Mouse (Mus musculus) stomach, embryonic 15.5 days (tissue): ENCODE data around the gene Spem1. TPM values are rescaled to one million over a fixed set of nuclear protein-coding genes. Genes with fewer than 3 reads are reported as not detected.
A peak's percentile ranks its signal among the peaks of the same experiment; 100 is the strongest.

Source experiments
- ATAC-seq: fragments of 200-750 bp; cut with Nextera tagmentation; 2 replicates; pipeline ENCODE4 v1.8.0; 2017; ENCODE audit warnings: low read depth, moderate number of reproducible peaks, moderate TSS enrichment; ENCODE audit not compliant: insufficient read depth, low FRiP score
- H3K27ac ChIP-seq: fragments of 300-500 bp; sonication (generic); 2 replicates; pipeline ENCODE4 v1.5.1; 2015; ENCODE audit warnings: mild to moderate bottlenecking, inconsistent platforms
- H3K27me3 ChIP-seq: fragments of 300-500 bp; sonication (generic); replicated peaks from 2 replicates; pipeline ENCODE4 v1.6.1; 2015; ENCODE audit warnings: inconsistent platforms
- H3K36me3 ChIP-seq: fragments of 300-500 bp; sonication (generic); 2 replicates; pipeline ENCODE4 v1.6.1; 2015; ENCODE audit warnings: inconsistent platforms
- H3K4me1 ChIP-seq: fragments of 300-500 bp; sonication (generic); 2 replicates; pipeline ENCODE4 v1.6.1; 2015; ENCODE audit warnings: inconsistent platforms
- H3K4me2 ChIP-seq: fragments of 300-500 bp; sonication (generic); 2 replicates; pipeline ENCODE4 v1.6.1; 2015; ENCODE audit warnings: mild to moderate bottlenecking, inconsistent platforms
- H3K4me3 ChIP-seq: fragments of 300-500 bp; sonication (generic); replicated peaks from 2 replicates; pipeline ENCODE4 v1.5.1; 2015; ENCODE audit warnings: inconsistent platforms
- H3K9ac ChIP-seq: fragments of 300-500 bp; sonication (generic); 2 replicates; pipeline ENCODE4 v1.6.1; 2015; ENCODE audit warnings: inconsistent platforms
- H3K9me3 ChIP-seq: fragments of 300-500 bp; sonication (generic); 2 replicates; pipeline ENCODE4 v1.6.1; 2016; ENCODE audit warnings: inconsistent platforms
- WGBS: fragments of 180-500 bp; shearing (Covaris S2); methylation state at CpG from one replicate; pipeline ENCODE4 v1.1.7; 2015; 5-methylcytosine and 5-hydroxymethylcytosine counted together
- polyA plus RNA-seq: library from polyadenylated mRNA; unstranded; fragments of >200 nt; fragmentation: Nextera tagmentation; extraction: Ambion mirVana; gene quantifications from 2 replicates; pipeline ENCODE4 v1.2.1, GENCODE M21; 2015

Spem1 gene
- polyA plus RNA-seq, 1 experiment from 2014 or later, result not detected

GRCm38 (mm10) chr11:69849884-69850283 lies 27.9 kb upstream of the Spem1 start:
- Histone ChIP-seq H3K27ac (no peak overlapping the region), H3K4me1 (peaks cover 23% of the 10 kb centered on the region), H3K9me3 (no peaks in the 10 kb centered on the region), H3K4me3 (no peak overlapping the region), H3K36me3 (peaks cover 44% of the 10 kb centered on the region), H3K27me3 (no peaks in the 10 kb centered on the region), H3K4me2 (no peak overlapping the region), H3K9ac (no peak overlapping the region)
- ATAC-seq, result no peak
- 90% methylated on average over 15 of the region's 15 CpGs for WGBS

GRCm38 (mm10) chr11:69849128-69849527 lies 27.1 kb upstream of the Spem1 start:
- no peaks in the 10 kb centered on the region for H3K27me3 ChIP-seq
- no peak overlapping the region for H3K9ac ChIP-seq
- no peak overlapping the region for H3K4me3 ChIP-seq
- peaks cover 23% of the 10 kb centered on the region for H3K4me1 ChIP-seq
- peaks cover 44% of the 10 kb centered on the region for H3K36me3 ChIP-seq
- no peaks in the 10 kb centered on the region for H3K9me3 ChIP-seq
- ATAC-seq, result no peak
- WGBS, result 81% methylated on average over 9 of the region's 9 CpGs
- H3K27ac ChIP-seq, result 0 out of 2 replicates have a peak overlapping the region, but pooled peaks have one; percentile 3
- no peak overlapping the region for H3K4me2 ChIP-seq

GRCm38 (mm10) chr11:69848021-69848420 lies 26.0 kb upstream of the Spem1 start:
- Histone ChIP-seq H3K4me2 (peak overlapping the region; percentile 84), H3K4me3 (peak overlapping the region; percentile 72), H3K4me1 (peaks cover 21% of the 10 kb centered on the region), H3K27ac (no peak overlapping the region), H3K36me3 (peaks cover 44% of the 10 kb centered on the region), H3K27me3 (no peaks in the 10 kb centered on the region), H3K9ac (no peak overlapping the region), H3K9me3 (no peaks in the 10 kb centered on the region)
- WGBS, result 95% methylated on average over 6 of the region's 6 CpGs
- ATAC-seq, result no peak

GRCm38 (mm10) chr11:69846738-69847688 lies 25.0 kb upstream of the Spem1 start:
- Histone ChIP-seq H3K36me3 (peaks cover 37% of the 10 kb centered on the region), H3K4me3 (peak overlapping the region; percentile 72), H3K4me2 (peak overlapping the region; percentile 84), H3K4me1 (peaks cover 20% of the 10 kb centered on the region), H3K9me3 (no peaks in the 10 kb centered on the region), H3K9ac (peak overlapping the region; percentile 59), H3K27ac (peak overlapping the region; percentile 93), H3K27me3 (no peaks in the 10 kb centered on the region)
- 10% methylated on average over 37 of the region's 37 CpGs for whole genome bisulfite sequencing
- ATAC-seq, result peak; percentile 44

- under 1% methylated on average over 38 of the region's 38 CpGs for WGBS
- peak within 1 kb of the TSS; percentile 59 for H3K9ac ChIP-seq
Measured at GRCm38 (mm10) chr11:69846198-69846680, 24.3 kb upstream of the Spem1 start, which contains the start of gene Plscr3. Plscr3 (plus strand) TSS chr11:69846376.

GRCm38 (mm10) chr11:69838714-69839104 lies 16.7 kb upstream of the Spem1 start:
- under 1% methylated on average over 7 of the region's 7 CpGs for WGBS
- peaks cover 34% of the 10 kb centered on the region for H3K4me1 ChIP-seq
- H3K9ac ChIP-seq, result peak overlapping the region; percentile 73
- H3K36me3 ChIP-seq, result no peaks in the 10 kb centered on the region
- peaks cover 3% of the 10 kb centered on the region; the same call in 1 of the 2 replicates for H3K27me3 ChIP-seq
- H3K4me2 ChIP-seq, result peak overlapping the region; percentile 91
- H3K27ac ChIP-seq, result peak overlapping the region; percentile 91
- H3K4me3 ChIP-seq, result peak overlapping the region; percentile 77
- no peaks in the 10 kb centered on the region for H3K9me3 ChIP-seq
- no peak for ATAC-seq

More at GRCm38 (mm10) chr11:69846198-69846680, 24.3 kb upstream of the Spem1 start, which contains the start of gene Plscr3:
- Histone ChIP-seq H3K4me1 (peaks cover 20% of the 10 kb centered on the region), H3K27me3 (no peaks in the 10 kb centered on the region), H3K4me3 (peak within 1 kb of the TSS; percentile 72), H3K4me2 (peak within 1 kb of the TSS; percentile 84), H3K27ac (peak within 1 kb of the TSS; percentile 93), H3K9me3 (no peaks in the 10 kb centered on the region), H3K36me3 (peaks cover 33% of the 10 kb centered on the region)
- peak; percentile 92 for ATAC-seq

- 0% methylated on average over 34 of the region's 34 CpGs for WGBS
- H3K4me1 ChIP-seq, result peaks cover 37% of the 10 kb centered on the region
- peak; percentile 89 for ATAC-seq
- peak within 1 kb of the TSS; percentile 77 for H3K4me3 ChIP-seq
- no peaks in the 10 kb centered on the region for H3K9me3 ChIP-seq
- H3K9ac ChIP-seq, result peak within 1 kb of the TSS; percentile 73
- H3K36me3 ChIP-seq, result no peaks in the 10 kb centered on the region
- H3K4me2 ChIP-seq, result peak within 1 kb of the TSS; percentile 91
- peak within 1 kb of the TSS; percentile 91 for H3K27ac ChIP-seq
- H3K27me3 ChIP-seq, result peaks cover 3% of the 10 kb centered on the region; the same call in 1 of the 2 replicates
Measured at GRCm38 (mm10) chr11:69837952-69838713, 16.2 kb upstream of the Spem1 start, which contains the start of gene Tmem256. Tmem256 (plus strand) TSS chr11:69838514.

- Histone ChIP-seq H3K9ac (peak within 1 kb of the TSS; percentile 73), H3K36me3 (no peaks in the 10 kb centered on the region), H3K27ac (peak within 1 kb of the TSS; percentile 91), H3K4me2 (peak within 1 kb of the TSS; percentile 91), H3K4me1 (peaks cover 37% of the 10 kb centered on the region), H3K9me3 (no peaks in the 10 kb centered on the region), H3K4me3 (peak within 1 kb of the TSS; percentile 77), H3K27me3 (peaks cover 3% of the 10 kb centered on the region; the same call in 1 of the 2 replicates)
- ATAC-seq, result no peak; the same call in 1 of the 2 replicates
- under 1% methylated on average over 32 of the region's 32 CpGs for WGBS
Measured at GRCm38 (mm10) chr11:69837604-69837951, 15.6 kb upstream of the Spem1 start, which contains the start of gene Nlgn2. Nlgn2 (minus strand) TSS chr11:69837784.

GRCm38 (mm10) chr11:69836703-69837576 lies 15.0 kb upstream of the Spem1 start:
- Histone ChIP-seq H3K27ac (peak overlapping the region; percentile 91), H3K4me2 (peak overlapping the region; percentile 91), H3K4me3 (peak overlapping the region; percentile 77), H3K9ac (peak overlapping the region; percentile 62), H3K9me3 (no peaks in the 10 kb centered on the region), H3K27me3 (peaks cover 3% of the 10 kb centered on the region; the same call in 1 of the 2 replicates), H3K36me3 (no peaks in the 10 kb centered on the region), H3K4me1 (peaks cover 37% of the 10 kb centered on the region)
- 2% methylated on average over 40 of the region's 52 CpGs for WGBS
- ATAC-seq, result no peak

GRCm38 (mm10) chr11:69835966-69836335 lies 14.0 kb upstream of the Spem1 start:
- Histone ChIP-seq H3K9ac (no peak overlapping the region), H3K36me3 (no peaks in the 10 kb centered on the region)

More at GRCm38 (mm10) chr11:69835966-69836335, 14.0 kb upstream of the Spem1 start:
- ATAC-seq, result no peak
- Histone ChIP-seq H3K27me3 (peaks cover 3% of the 10 kb centered on the region; the same call in 1 of the 2 replicates), H3K9me3 (no peaks in the 10 kb centered on the region), H3K4me2 (peak overlapping the region; percentile 91), H3K4me1 (peaks cover 37% of the 10 kb centered on the region), H3K27ac (no peak overlapping the region), H3K4me3 (peak overlapping the region; percentile 77)
- WGBS, result 28% methylated on average over 4 of the region's 4 CpGs
